Mouse (Mus musculus) hindbrain, embryonic 11.5 days (tissue): ENCODE results near the gene Abcf3. TPM values are rescaled to one million over a fixed set of nuclear protein-coding genes. Genes with fewer than 3 reads are reported as not detected.
A peak's percentile ranks its signal among the peaks of the same experiment; 100 is the strongest.

ENCODE experiments used
- ATAC-seq: fragments of 200-750 bp; cut with Nextera tagmentation; 2 replicates; pipeline ENCODE4 v1.8.0; 2017; ENCODE audit warnings: mild to moderate bottlenecking, moderate TSS enrichment, moderate library complexity; ENCODE audit not compliant: low FRiP score
- DNase-seq: peaks from one replicate; pipeline ENCODE4 v3.0.0-alpha.2; 2015; ENCODE audit warnings: low spot score
- H3K27ac ChIP-seq: fragments of 300-500 bp; sonication (generic); 2 replicates; pipeline ENCODE4 v1.5.1; 2014; ENCODE audit warnings: mild to moderate bottlenecking, low read depth, low read length
- H3K27me3 ChIP-seq: fragments of 300-500 bp; sonication (generic); 2 replicates; pipeline ENCODE4 v1.6.1; 2014; ENCODE audit warnings: mild to moderate bottlenecking, low read length, moderate library complexity, mixed read lengths; ENCODE audit not compliant: control insufficient read depth, insufficient read depth
- H3K36me3 ChIP-seq: fragments of 300-500 bp; sonication (generic); 2 replicates; pipeline ENCODE4 v1.6.1; 2014; ENCODE audit warnings: mild to moderate bottlenecking, low read length, moderate library complexity, mixed read lengths; ENCODE audit not compliant: control insufficient read depth, insufficient read depth
- H3K4me1 ChIP-seq: fragments of 300-500 bp; sonication (generic); replicated peaks from 2 replicates; pipeline ENCODE4 v1.6.1; 2014; ENCODE audit warnings: low read length, mixed read lengths; ENCODE audit not compliant: control insufficient read depth, insufficient read depth
- H3K4me2 ChIP-seq: fragments of 300-500 bp; sonication (generic); replicated peaks from 2 replicates; pipeline ENCODE4 v1.6.1; 2014; ENCODE audit warnings: mild to moderate bottlenecking, low read depth, low read length
- H3K4me3 ChIP-seq: fragments of 300-500 bp; sonication (generic); 2 replicates; pipeline ENCODE4 v1.5.1; 2014; ENCODE audit warnings: low read depth, low read length
- H3K9ac ChIP-seq: fragments of 300-500 bp; sonication (generic); 2 replicates; pipeline ENCODE4 v1.6.1; 2014; ENCODE audit warnings: low read depth, low read length
- H3K9me3 ChIP-seq: fragments of 300-500 bp; sonication (generic); 2 replicates; pipeline ENCODE4 v1.6.1; 2016; ENCODE audit warnings: low read length; ENCODE audit not compliant: control insufficient read depth
- WGBS: fragments of 180-500 bp; shearing (Covaris S2); extraction: QIAGEN DNeasy Blood & Tissue Kit; methylation state at CpG from one replicate; pipeline ENCODE4 v1.1.7; 2014; 5-methylcytosine and 5-hydroxymethylcytosine counted together
- polyA plus RNA-seq: library from polyadenylated mRNA; unstranded; fragments of >200 nt; fragmentation: Nextera tagmentation; extraction: Ambion mirVana; gene quantifications from 2 replicates; pipeline ENCODE4 v1.2.1, GENCODE M21; 2014

Gene Abcf3
- polyA plus RNA-seq, 1 experiment from 2014 or later, result 52.4 TPM

DNA sequence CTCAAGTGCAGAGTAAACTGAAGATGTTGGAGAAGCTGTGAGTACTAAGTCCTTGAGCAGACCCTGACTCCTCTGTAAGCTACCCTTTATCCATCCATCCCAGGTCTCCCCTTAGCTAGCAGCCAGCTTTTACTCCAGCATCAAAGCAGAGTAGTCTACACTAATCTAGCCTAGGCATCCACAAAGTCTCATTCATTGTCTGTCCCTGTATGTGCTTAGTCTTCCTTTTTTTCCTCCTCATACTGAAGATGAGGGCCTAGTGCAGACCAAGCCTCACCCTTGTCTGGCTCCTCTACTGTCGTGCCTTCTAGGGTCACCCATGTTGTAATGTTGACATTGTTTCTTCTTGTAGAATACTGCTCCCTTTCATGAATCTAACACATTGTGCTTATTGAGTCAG, 4.2 kb downstream of the Abcf3 start:
- H3K9ac ChIP-seq, result no peak overlapping the region
- 83% methylated on average over 1 of the region's 1 CpGs for WGBS

GRCm38 (mm10) chr16:20555000-20555399, 6.6 kb downstream of the Abcf3 start:
- DNase-seq, result no peak
- Histone ChIP-seq H3K9ac (no peak overlapping the region), H3K4me3 (no peak overlapping the region), H3K36me3 (peaks cover 14% of the 10 kb centered on the region; the same call in 1 of the 2 replicates), H3K27me3 (no peaks in the 10 kb centered on the region), H3K9me3 (no peaks in the 10 kb centered on the region), H3K4me1 (no peaks in the 10 kb centered on the region), H3K4me2 (no peak overlapping the region), H3K27ac (no peak overlapping the region)
- ATAC-seq, result no peak
- WGBS, result 91% methylated on average over 6 of the region's 6 CpGs

More for the DNA sequence above, 4.2 kb downstream of the Abcf3 start:
- Histone ChIP-seq H3K36me3 (peaks cover 11% of the 10 kb centered on the region; the same call in 1 of the 2 replicates), H3K4me1 (peaks cover 3% of the 10 kb centered on the region; the same call in 1 of the 2 replicates), H3K9me3 (no peaks in the 10 kb centered on the region), H3K27ac (no peak overlapping the region), H3K27me3 (no peaks in the 10 kb centered on the region), H3K4me2 (no peak overlapping the region), H3K4me3 (no peak overlapping the region)
- DNase-seq (no peak), ATAC-seq (no peak)

- ATAC-seq (no peak), DNase-seq (no peak)
- H3K36me3 ChIP-seq, result peaks cover 14% of the 10 kb centered on the region; the same call in 1 of the 2 replicates
- no peak overlapping the region for H3K9ac ChIP-seq
- H3K4me1 ChIP-seq, result no peaks in the 10 kb centered on the region
- H3K27me3 ChIP-seq, result no peaks in the 10 kb centered on the region
- H3K4me2 ChIP-seq, result no peak overlapping the region
- H3K27ac ChIP-seq, result no peak overlapping the region
- 85% methylated on average over 7 of the region's 7 CpGs for WGBS
- no peaks in the 10 kb centered on the region for H3K9me3 ChIP-seq
- no peak overlapping the region for H3K4me3 ChIP-seq
Observed at GRCm38 (mm10) chr16:20557381-20557780, 9.0 kb downstream of the Abcf3 start.

GRCm38 (mm10) chr16:20565075-20565474, 16.7 kb downstream of the Abcf3 start:
- H3K36me3 ChIP-seq, result peaks cover 4% of the 10 kb centered on the region; the same call in 1 of the 2 replicates
- 73% methylated on average over 1 of the region's 1 CpGs for WGBS
- no peaks in the 10 kb centered on the region for H3K9me3 ChIP-seq
- ATAC-seq (no peak), DNase-seq (no peak)
- H3K27me3 ChIP-seq, result no peaks in the 10 kb centered on the region
- no peak overlapping the region for H3K27ac ChIP-seq
- no peak overlapping the region for H3K4me3 ChIP-seq
- no peaks in the 10 kb centered on the region for H3K4me1 ChIP-seq
- H3K9ac ChIP-seq, result no peak overlapping the region
- H3K4me2 ChIP-seq, result no peak overlapping the region

GRCm38 (mm10) chr16:20589366-20589938, 41.1 kb downstream of the Abcf3 start, which contains the start of gene Vwa5b2:
Vwa5b2 (plus strand) TSS chr16:20589471.
- Histone ChIP-seq H3K9me3 (no peaks in the 10 kb centered on the region), H3K9ac (peak within 1 kb of the TSS; percentile 40), H3K4me3 (peak within 1 kb of the TSS; percentile 49), H3K4me1 (peaks cover 10% of the 10 kb centered on the region), H3K27me3 (peaks cover 50% of the 10 kb centered on the region), H3K27ac (no peak within 1 kb of the TSS), H3K4me2 (peak within 1 kb of the TSS; percentile 74), H3K36me3 (no peaks in the 10 kb centered on the region)
- DNase-seq (peak; percentile 58), ATAC-seq (peak; percentile 40)
- under 1% methylated on average over 22 of the region's 24 CpGs for WGBS

DNA sequence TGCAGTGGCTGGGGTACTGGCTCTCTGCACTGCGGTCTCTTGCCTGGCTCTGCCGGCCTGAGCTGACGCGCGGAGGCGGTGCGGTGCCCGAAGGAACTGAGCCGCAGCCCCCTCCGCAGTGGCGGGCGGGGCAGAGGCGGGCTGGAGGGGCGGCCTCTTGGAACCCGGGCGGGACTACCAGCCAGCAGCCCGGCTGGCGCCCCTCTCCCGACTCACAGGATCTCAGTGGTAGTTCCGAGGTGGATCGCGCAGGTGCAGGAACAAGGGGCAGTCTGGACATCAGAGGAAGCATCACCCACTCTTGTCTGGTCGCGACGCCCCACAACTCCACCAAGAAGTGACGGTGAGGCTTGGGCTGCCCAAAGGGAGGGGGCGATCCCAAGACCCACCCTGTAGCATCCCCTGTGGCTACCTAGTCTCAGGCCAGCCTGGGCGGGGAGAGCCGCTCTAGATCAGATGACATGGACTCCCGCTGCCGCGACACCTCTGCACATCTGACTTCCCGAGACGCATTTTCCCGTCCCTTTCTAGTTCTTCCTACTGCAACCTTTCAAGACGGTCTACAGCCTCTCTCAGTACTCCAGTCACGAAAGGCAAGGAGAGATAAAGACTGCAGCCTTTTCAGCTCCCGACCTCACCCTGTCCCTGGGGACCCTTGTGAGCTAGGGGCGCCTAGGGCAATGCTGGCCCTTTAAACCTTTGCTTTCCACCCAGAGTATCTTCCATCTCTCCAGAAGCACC, 41.7 kb downstream of the Abcf3 start:
- Histone ChIP-seq H3K4me1 (peaks cover 10% of the 10 kb centered on the region), H3K27ac (no peak overlapping the region), H3K9me3 (no peaks in the 10 kb centered on the region), H3K4me2 (peak overlapping the region; percentile 74), H3K27me3 (peaks cover 50% of the 10 kb centered on the region), H3K36me3 (no peaks in the 10 kb centered on the region), H3K9ac (peak overlapping the region; percentile 40; the same call in 1 of the 2 replicates), H3K4me3 (peak overlapping the region; percentile 49)
- peak; percentile 82; the same call in 1 of the 2 replicates for ATAC-seq
- under 1% methylated on average over 35 of the region's 39 CpGs for WGBS
- peak; percentile 72 for DNase-seq

DNA sequence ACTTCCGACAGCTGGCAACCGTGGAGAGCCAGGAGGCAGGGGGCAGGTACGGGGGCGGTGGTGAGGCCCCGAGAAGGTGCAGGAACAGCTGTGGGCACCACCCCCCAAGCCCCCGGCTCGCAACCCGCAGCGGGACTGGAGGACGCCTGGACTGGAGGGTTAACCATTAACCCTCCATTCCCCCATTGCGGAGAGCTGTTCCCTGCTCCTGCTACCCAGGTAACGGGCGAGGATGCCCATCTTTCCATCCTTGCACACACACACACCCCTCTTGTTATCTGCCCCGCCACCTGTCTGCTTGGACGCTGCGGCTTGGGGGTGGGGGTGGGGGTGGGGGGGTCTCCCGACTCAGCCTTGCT, 42.3 kb downstream of the Abcf3 start:
- ATAC-seq (peak; percentile 31; the same call in 1 of the 2 replicates), DNase-seq (no peak)
- H3K36me3 ChIP-seq, result no peaks in the 10 kb centered on the region

GRCm38 (mm10) chr16:20591076-20591705, 42.8 kb downstream of the Abcf3 start:
- Histone ChIP-seq H3K9me3 (no peaks in the 10 kb centered on the region), H3K4me2 (peak overlapping the region; percentile 14; the same call in 1 of the 2 replicates), H3K27me3 (peaks cover 52% of the 10 kb centered on the region), H3K27ac (no peak overlapping the region), H3K4me1 (peaks cover 10% of the 10 kb centered on the region), H3K36me3 (no peaks in the 10 kb centered on the region), H3K4me3 (peak overlapping the region; percentile 49), H3K9ac (peak overlapping the region; percentile 4; the same call in 1 of the 2 replicates)
- DNase-seq, result peak; percentile 46
- no peak for ATAC-seq
- 4% methylated on average over 48 of the region's 48 CpGs for WGBS

More for the DNA sequence above, 42.3 kb downstream of the Abcf3 start:
- peak overlapping the region; percentile 74 for H3K4me2 ChIP-seq
- peaks cover 52% of the 10 kb centered on the region for H3K27me3 ChIP-seq
- peak overlapping the region; percentile 40; the same call in 1 of the 2 replicates for H3K9ac ChIP-seq
- H3K4me1 ChIP-seq, result peaks cover 10% of the 10 kb centered on the region
- no peak overlapping the region for H3K27ac ChIP-seq
- H3K4me3 ChIP-seq, result peak overlapping the region; percentile 49
- no peaks in the 10 kb centered on the region for H3K9me3 ChIP-seq
- 3% methylated on average over 17 of the region's 17 CpGs for WGBS
